Mouse (Mus musculus): ENCODE measurements at regions not wholly inside any gene's neighbourhood (a gene's known extent, or its start where the extent isn't known, plus 50 kb on each side); places are given as distances from the start of the nearest gene placed in this dataset.

DNA sequence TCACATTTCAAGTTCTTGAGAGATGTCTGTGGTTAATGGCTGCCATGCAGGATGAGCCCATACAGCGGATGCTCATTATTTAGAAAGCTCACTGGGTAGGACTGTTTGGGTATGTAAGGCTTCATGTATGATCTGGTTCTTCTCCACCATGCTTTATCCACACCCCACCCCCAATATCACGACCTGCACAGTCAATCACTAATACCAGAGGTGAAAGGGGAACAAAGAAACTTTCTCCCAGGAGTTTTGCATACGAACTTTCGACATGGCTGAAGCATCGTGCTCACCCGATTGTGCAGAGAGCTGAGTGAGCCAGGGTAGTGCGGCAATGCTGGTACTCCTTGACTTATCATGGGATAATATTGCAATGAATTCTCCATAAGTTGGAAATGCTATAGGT lies 247.3 kb upstream of the Klf3 start:
- TF ChIP-seq GATA1 (IDR thresholded peaks at IDR 0.05; ENCODE audit: low read length): no peak
- no peak for TF ChIP-seq TAL1 (IDR thresholded peaks at IDR 0.05; ENCODE audit: low read length)

All from erythroblast, embryonic 14.5 days (primary cell).